Mouse (Mus musculus) heart, postnatal 0 days (tissue): Measurements from ENCODE around the gene Osmr.

Experiments used
- CTCF ChIP-seq: IDR thresholded peaks from 2 replicates; pipeline ENCODE4 v1.5.1; 2016; ENCODE audit warnings: antibody characterized with exemption, control low read depth, low read depth
- EP300 ChIP-seq: IDR thresholded peaks from 2 replicates; pipeline ENCODE4 v1.6.1; 2016; ENCODE audit warnings: antibody characterized with exemption, low read depth

- no peak for TF ChIP-seq CTCF
- no peak for TF ChIP-seq EP300
These were observed 15.9 kb downstream of the Osmr start for GRCm38 (mm10) chr15:6858871-6859270.
